Mouse (Mus musculus): ENCODE results near the gene Trp53i11.

DNA sequence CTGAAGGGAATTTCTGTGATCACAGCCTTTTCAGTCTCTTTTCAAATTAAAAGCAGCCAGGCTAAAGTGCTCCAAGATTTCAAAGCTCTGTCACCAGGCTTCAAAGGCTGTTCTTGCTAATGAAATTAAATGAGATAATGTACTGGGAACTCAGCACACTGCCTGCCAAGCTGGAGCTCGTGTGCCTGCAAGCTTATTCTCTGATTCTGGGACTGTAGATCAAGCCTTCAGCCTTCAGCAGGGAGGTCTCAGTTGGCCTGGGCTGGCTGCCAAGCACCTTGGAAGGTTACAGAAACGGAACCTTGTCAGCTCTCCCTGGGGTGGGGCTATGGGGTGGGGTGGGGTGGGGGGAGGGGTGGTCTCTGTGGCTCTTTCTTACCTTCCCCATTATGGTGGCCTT lies 24.0 kb upstream of the Trp53i11 start:
- TF ChIP-seq EP300 (IDR thresholded peaks at IDR 0.05; ENCODE audit: low read length) = no peak
- no peak for TF ChIP-seq CHD2 (IDR thresholded peaks at IDR 0.05; ENCODE audit: low read length)
- TF ChIP-seq CTCF (conservative IDR thresholded peaks at IDR 0.05 in 1 of 2, IDR thresholded peaks at IDR 0.05 in 1 of 2; ENCODE audit: low read depth in 2 of 2, low read length in 2 of 2) = no peak
- no peak for TF ChIP-seq RCOR1 (conservative IDR thresholded peaks at IDR 0.05; ENCODE audit: low read depth, low read length)
- TF ChIP-seq E2F4 (IDR thresholded peaks at IDR 0.05; ENCODE audit: insufficient replicate concordance, low read depth, low read length) = no peak
- TF ChIP-seq ZMIZ1 (IDR thresholded peaks at IDR 0.05; ENCODE audit: low read depth, low read length) = no peak
- no peak for TF ChIP-seq TCF12 (IDR thresholded peaks at IDR 0.05; ENCODE audit: low read depth, low read length)
- no peak for TF ChIP-seq RAD21 (IDR thresholded peaks at IDR 0.05; ENCODE audit: low read depth, low read length)
- TF ChIP-seq ZKSCAN1 (IDR thresholded peaks at IDR 0.05; ENCODE audit: borderline replicate concordance, low read depth, low read length) = no peak
- TF ChIP-seq POLR2A (IDR thresholded peaks at IDR 0.05; ENCODE audit: low read depth, low read length) = no peak

All from CH12.LX (cell line).